Mouse (Mus musculus) spleen, adult 2 months (tissue): Measurements from ENCODE around the gene Sergef. TPM values are rescaled to one million over a fixed set of nuclear protein-coding genes. Genes with fewer than 3 reads are reported as not detected.
A peak's percentile ranks its signal among the peaks of the same experiment; 100 is the strongest.

Source experiments
- DNase-seq, 2 experiments: peaks; one replicate each; pipeline versions ENCODE4 v3.0.0 to v3.0.0-alpha.2; 2012 to 2021; ENCODE audit warnings: low spot score in 2 of 2, low read depth in 1 of 2
- H3K27ac ChIP-seq: fragments of 200-500 bp; 2 replicates; pipeline ENCODE4 v1.5.1; 2012; ENCODE audit warnings: low read length, inconsistent platforms; ENCODE audit not compliant: insufficient read depth
- H3K27me3 ChIP-seq: fragments of 200-500 bp; 2 replicates; pipeline ENCODE4 v1.6.1; 2012; ENCODE audit warnings: mild to moderate bottlenecking, moderate library complexity, low read length, inconsistent platforms; ENCODE audit not compliant: control insufficient read depth, insufficient read depth
- H3K36me3 ChIP-seq: fragments of 200-500 bp; 2 replicates; pipeline ENCODE4 v1.6.1; 2012; ENCODE audit warnings: mild to moderate bottlenecking, low read length, inconsistent platforms; ENCODE audit not compliant: control insufficient read depth, insufficient read depth
- H3K4me1 ChIP-seq: fragments of 200-500 bp; 2 replicates; pipeline ENCODE4 v1.6.1; 2011; ENCODE audit warnings: inconsistent platforms; ENCODE audit not compliant: control insufficient read depth, insufficient read depth, insufficient read length
- H3K4me3 ChIP-seq: fragments of 200-500 bp; 2 replicates; pipeline ENCODE4 v1.5.1; 2011; ENCODE audit warnings: mild to moderate bottlenecking, inconsistent platforms; ENCODE audit not compliant: insufficient read depth, insufficient read length; ENCODE audit errors: extremely low read depth
- CTCF ChIP-seq: fragments of 200-500 bp; IDR thresholded peaks from 2 replicates; pipeline ENCODE4 v1.5.1; 2011; ENCODE audit warnings: mild to moderate bottlenecking, inconsistent platforms; ENCODE audit not compliant: insufficient read depth, insufficient read length, insufficient replicate concordance; ENCODE audit errors: extremely low read depth
- POLR2A ChIP-seq: fragments of 200-500 bp; IDR thresholded peaks from 2 replicates; pipeline ENCODE4 v1.6.1; 2011; ENCODE audit warnings: low read depth, low read length, inconsistent platforms
- WGBS: fragments of 180-500 bp; shearing (Covaris S2); methylation state at CpG from one replicate; pipeline ENCODE4 v1.1.7; 2018; 5-methylcytosine and 5-hydroxymethylcytosine counted together
- polyA plus RNA-seq: library from polyadenylated mRNA; depleted of rRNA; stranded (reverse); fragments of >200 nt; gene quantifications from 2 replicates; pipeline ENCODE4 v1.2.3, GENCODE M21; 2012

Gene Sergef
- polyA plus RNA-seq, 1 experiment = 7.4 TPM

- no peak overlapping the region for H3K4me3 ChIP-seq
- TF ChIP-seq POLR2A (no peak), CTCF (no peak)
- H3K36me3 ChIP-seq = 0 out of 2 replicates have a peak, but pooled peaks cover 2% of the 10 kb centered on the region
- H3K4me1 ChIP-seq = peaks cover 3% of the 10 kb centered on the region; the same call in 1 of the 2 replicates
- 20% methylated on average over 8 of the region's 8 CpGs for WGBS
- peak; percentile 72 to 80 for DNase-seq
- peak overlapping the region; percentile 76 for H3K27ac ChIP-seq
- no peaks in the 10 kb centered on the region for H3K27me3 ChIP-seq
These were observed 32.6 kb downstream of the Sergef start for GRCm38 (mm10) chr7:46607031-46607426.

- Histone ChIP-seq H3K27ac (peak overlapping the region; percentile 76), H3K36me3 (no peaks in the 10 kb centered on the region), H3K4me1 (peaks cover 3% of the 10 kb centered on the region; the same call in 1 of the 2 replicates), H3K27me3 (no peaks in the 10 kb centered on the region), H3K4me3 (no peak overlapping the region)
- TF ChIP-seq POLR2A = no peak
- peak; percentile 84 for TF ChIP-seq CTCF
- DNase-seq = peak; percentile 65 to 83
- 40% methylated on average over 7 of the region's 7 CpGs for WGBS
These were observed 33.1 kb downstream of the Sergef start for GRCm38 (mm10) chr7:46606391-46607030.

- H3K27ac ChIP-seq = no peak overlapping the region
- no peaks in the 10 kb centered on the region for H3K27me3 ChIP-seq
- no peaks in the 10 kb centered on the region for H3K36me3 ChIP-seq
- peaks cover 3% of the 10 kb centered on the region; the same call in 1 of the 2 replicates for H3K4me1 ChIP-seq
- TF ChIP-seq POLR2A = no peak
- no peak overlapping the region for H3K4me3 ChIP-seq
- 95% methylated on average over 7 of the region's 7 CpGs for WGBS
- no peak for DNase-seq
These were observed 36.6 kb downstream of the Sergef start for GRCm38 (mm10) chr7:46603051-46603450.

GRCm38 (mm10) chr7:46602079-46602478 is 37.5 kb downstream of the Sergef start:
- no peaks in the 10 kb centered on the region for H3K4me1 ChIP-seq

GRCm38 (mm10) chr7:46601097-46601496 is 38.5 kb downstream of the Sergef start:
- no peak for TF ChIP-seq POLR2A
- TF ChIP-seq CTCF = no peak
- no peak overlapping the region for H3K27ac ChIP-seq
- WGBS = 83% methylated on average over 5 of the region's 5 CpGs
- H3K27me3 ChIP-seq = no peaks in the 10 kb centered on the region
- no peak for DNase-seq
- H3K36me3 ChIP-seq = no peaks in the 10 kb centered on the region
- no peaks in the 10 kb centered on the region for H3K4me1 ChIP-seq
- no peak overlapping the region for H3K4me3 ChIP-seq

More at GRCm38 (mm10) chr7:46602079-46602478, 37.5 kb downstream of the Sergef start:
- DNase-seq = no peak
- Histone ChIP-seq H3K4me3 (no peak overlapping the region), H3K27ac (no peak overlapping the region), H3K27me3 (no peaks in the 10 kb centered on the region), H3K36me3 (no peaks in the 10 kb centered on the region)
- TF ChIP-seq POLR2A (no peak), CTCF (no peak)
- WGBS = 85% methylated on average over 4 of the region's 4 CpGs

- no peak overlapping the region for H3K27ac ChIP-seq
- no peak for DNase-seq
- no peak for TF ChIP-seq CTCF
- TF ChIP-seq POLR2A = no peak
- H3K36me3 ChIP-seq = no peaks in the 10 kb centered on the region
- H3K4me1 ChIP-seq = no peaks in the 10 kb centered on the region
- 90% methylated on average over 2 of the region's 2 CpGs for WGBS
- no peaks in the 10 kb centered on the region for H3K27me3 ChIP-seq
- no peak overlapping the region for H3K4me3 ChIP-seq
These were observed 42.6 kb downstream of the Sergef start for GRCm38 (mm10) chr7:46597006-46597405.

- TF ChIP-seq POLR2A = no peak
- no peak for TF ChIP-seq CTCF
- Histone ChIP-seq H3K4me1 (peaks cover 16% of the 10 kb centered on the region; the same call in 1 of the 2 replicates), H3K27ac (no peak overlapping the region), H3K36me3 (no peaks in the 10 kb centered on the region), H3K27me3 (no peaks in the 10 kb centered on the region), H3K4me3 (no peak overlapping the region)
- 96% methylated on average over 7 of the region's 7 CpGs for WGBS
- no peak for DNase-seq
These were observed 48.1 kb downstream of the Sergef start for GRCm38 (mm10) chr7:46591546-46591945.
